Mouse (Mus musculus) heart, embryonic 15.5 days (tissue): Measurements from ENCODE around the gene Ermap. TPM values are rescaled to one million over a fixed set of nuclear protein-coding genes. Genes with fewer than 3 reads are reported as not detected.
A peak's percentile ranks its signal among the peaks of the same experiment; 100 is the strongest.

Experiments used
- ATAC-seq: fragments of 200-750 bp; cut with Nextera tagmentation; replicated peaks from 2 replicates; pipeline ENCODE4 v1.8.0; 2017; ENCODE audit warnings: low read depth, moderate TSS enrichment; ENCODE audit not compliant: insufficient number of reproducible peaks, insufficient read depth, low FRiP score
- H3K27ac ChIP-seq: fragments of 300-500 bp; sonication (generic); 2 replicates; pipeline ENCODE4 v1.5.1; 2015; ENCODE audit warnings: mild to moderate bottlenecking, inconsistent platforms
- H3K27me3 ChIP-seq: fragments of 300-500 bp; sonication (generic); 2 replicates; pipeline ENCODE4 v1.6.1; 2015; ENCODE audit warnings: inconsistent platforms
- H3K36me3 ChIP-seq: fragments of 300-500 bp; sonication (generic); 2 replicates; pipeline ENCODE4 v1.6.1; 2015; ENCODE audit warnings: mild to moderate bottlenecking, inconsistent platforms
- H3K4me1 ChIP-seq: fragments of 300-500 bp; sonication (generic); replicated peaks from 2 replicates; pipeline ENCODE4 v1.6.1; 2015; ENCODE audit warnings: inconsistent platforms
- H3K4me2 ChIP-seq: fragments of 300-500 bp; sonication (generic); 2 replicates; pipeline ENCODE4 v1.6.1; 2015; ENCODE audit warnings: inconsistent platforms, mild to moderate bottlenecking, moderate library complexity
- H3K4me3 ChIP-seq: fragments of 300-500 bp; sonication (generic); 2 replicates; pipeline ENCODE4 v1.5.1; 2015; ENCODE audit warnings: mild to moderate bottlenecking, inconsistent platforms
- H3K9ac ChIP-seq: fragments of 300-500 bp; sonication (generic); 2 replicates; pipeline ENCODE4 v1.6.1; 2015; ENCODE audit warnings: mild to moderate bottlenecking, inconsistent platforms
- H3K9me3 ChIP-seq: fragments of 300-500 bp; sonication (generic); replicated peaks from 2 replicates; pipeline ENCODE4 v1.6.1; 2016; ENCODE audit warnings: inconsistent platforms
- WGBS: fragments of 180-500 bp; shearing (Covaris S2); methylation state at CpG from one replicate; pipeline ENCODE4 v1.1.7; 2015; ENCODE audit warnings: mixed read lengths; 5-methylcytosine and 5-hydroxymethylcytosine counted together
- polyA plus RNA-seq: library from polyadenylated mRNA; unstranded; fragments of >200 nt; fragmentation: Nextera tagmentation; extraction: Ambion mirVana; gene quantifications from 2 replicates; pipeline ENCODE4 v1.2.1, GENCODE M21; 2015

Gene Ermap
- polyA plus RNA-seq, 1 experiment from 2014 or later: 0.69 TPM

DNA sequence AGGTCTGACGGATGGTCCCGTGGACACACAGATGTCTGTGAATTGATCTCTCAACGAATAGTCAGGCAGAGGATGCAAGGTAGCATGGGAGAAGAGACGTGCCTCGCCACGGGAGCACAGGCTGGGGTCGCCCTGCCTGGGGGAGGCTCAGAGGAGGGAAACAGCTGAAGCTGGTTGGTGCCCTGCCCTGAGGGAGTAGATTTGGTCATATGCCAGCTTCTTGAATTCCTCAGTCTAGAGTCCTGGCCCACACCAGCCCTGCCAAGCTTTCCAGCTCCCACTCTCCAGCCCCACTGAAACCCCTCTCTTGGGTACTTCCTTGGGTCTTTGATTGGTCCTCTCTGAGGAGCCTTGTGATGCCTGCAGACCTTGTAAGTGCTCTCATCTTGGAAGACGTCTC is 26.9 kb upstream of the Ermap start:
- 61% methylated on average over 8 of the region's 8 CpGs for WGBS
- H3K9me3 ChIP-seq: no peaks in the 10 kb centered on the region
- H3K27ac ChIP-seq: no peak overlapping the region
- no peaks in the 10 kb centered on the region for H3K27me3 ChIP-seq
- H3K9ac ChIP-seq: no peak overlapping the region
- H3K4me3 ChIP-seq: no peak overlapping the region
- H3K36me3 ChIP-seq: no peaks in the 10 kb centered on the region
- no peak overlapping the region for H3K4me2 ChIP-seq
- peaks cover 21% of the 10 kb centered on the region for H3K4me1 ChIP-seq
- peak; percentile 67 for ATAC-seq

DNA sequence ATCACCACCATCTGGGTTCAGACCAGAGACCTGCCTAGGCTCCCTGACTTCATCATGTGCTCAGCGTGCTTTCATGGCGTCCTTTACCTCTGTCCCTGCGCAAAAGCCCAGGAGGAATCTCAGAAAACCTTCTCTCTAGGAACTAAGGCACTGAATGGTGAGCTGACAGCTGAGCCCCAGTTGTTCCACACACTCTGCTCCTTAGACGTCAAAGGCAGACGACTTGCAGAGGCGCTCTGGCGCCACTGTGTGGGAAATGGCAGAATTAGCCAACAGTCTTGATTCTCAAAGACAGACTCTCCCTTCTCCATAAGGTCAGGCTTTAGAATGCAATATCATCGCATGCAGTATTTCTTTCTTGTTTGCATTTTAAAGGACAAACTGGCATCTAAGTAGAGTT is 14.9 kb upstream of the Ermap start:
- Histone ChIP-seq H3K4me3 (no peak overlapping the region), H3K27ac (no peak overlapping the region), H3K9ac (no peak overlapping the region), H3K27me3 (no peaks in the 10 kb centered on the region), H3K4me1 (peaks cover 4% of the 10 kb centered on the region; the same call in 1 of the 2 replicates), H3K4me2 (no peak overlapping the region), H3K9me3 (no peaks in the 10 kb centered on the region), H3K36me3 (peaks cover 6% of the 10 kb centered on the region; the same call in 1 of the 2 replicates)
- 16% methylated on average over 8 of the region's 8 CpGs for WGBS
- ATAC-seq: no peak

GRCm38 (mm10) chr4:119198105-119198504 is 8.3 kb upstream of the Ermap start:
- H3K4me3 ChIP-seq: no peak overlapping the region
- no peak overlapping the region for H3K27ac ChIP-seq
- H3K36me3 ChIP-seq: peaks cover 6% of the 10 kb centered on the region; the same call in 1 of the 2 replicates
- H3K27me3 ChIP-seq: no peaks in the 10 kb centered on the region
- WGBS: 86% methylated on average over 6 of the region's 6 CpGs
- no peaks in the 10 kb centered on the region for H3K9me3 ChIP-seq
- ATAC-seq: no peak
- H3K9ac ChIP-seq: no peak overlapping the region
- peaks cover 28% of the 10 kb centered on the region for H3K4me1 ChIP-seq
- no peak overlapping the region for H3K4me2 ChIP-seq

- H3K36me3 ChIP-seq: no peaks in the 10 kb centered on the region
- WGBS: 10% methylated on average over 18 of the region's 18 CpGs
- H3K9ac ChIP-seq: peak overlapping the region; percentile 80
- H3K4me1 ChIP-seq: peaks cover 28% of the 10 kb centered on the region
- H3K27ac ChIP-seq: peak overlapping the region; percentile 76
- peak overlapping the region; percentile 77 for H3K4me3 ChIP-seq
- no peaks in the 10 kb centered on the region for H3K27me3 ChIP-seq
- H3K4me2 ChIP-seq: peak overlapping the region; percentile 74
- no peaks in the 10 kb centered on the region for H3K9me3 ChIP-seq
- peak; percentile 9; the same call in 1 of the 2 replicates for ATAC-seq
These were observed 5.9 kb upstream of the Ermap start for GRCm38 (mm10) chr4:119195582-119196320.

DNA sequence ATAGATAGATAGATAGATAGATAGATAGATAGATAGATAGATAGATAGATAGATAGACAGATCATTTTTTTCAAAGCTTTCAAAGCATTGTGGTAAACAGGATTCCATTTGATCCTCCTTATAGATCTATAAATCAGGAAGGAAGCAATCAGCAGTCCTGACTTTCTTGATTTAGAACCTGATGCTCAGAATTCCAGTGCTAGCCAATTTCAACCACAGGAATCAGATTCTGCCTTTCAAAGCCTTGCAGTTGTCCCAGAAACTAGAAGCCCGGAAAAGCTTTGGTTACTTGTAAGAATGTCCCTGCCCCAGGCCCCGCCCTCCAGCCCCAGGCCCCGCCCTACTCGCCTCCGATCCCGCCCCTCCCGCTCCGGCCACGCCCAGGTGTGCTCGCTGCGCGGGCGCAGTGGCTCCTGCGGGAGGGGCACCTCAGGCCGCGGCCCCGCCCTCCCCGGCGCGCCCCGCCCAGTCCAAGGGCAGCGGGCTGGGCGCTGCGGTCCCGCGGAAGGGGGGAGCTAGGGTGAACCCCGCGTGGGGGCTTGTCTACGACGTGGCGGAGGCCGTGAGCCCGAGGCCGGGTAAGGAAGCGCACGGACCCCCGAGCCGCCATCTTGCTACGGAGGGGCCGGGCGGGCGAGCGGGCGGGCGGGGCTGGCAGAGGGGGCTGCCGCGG is 5.2 kb upstream of the Ermap start, which contains the start of gene Svbp:
Svbp (plus strand) TSS at position 398 of the 673 bp plus-strand sequence.
- ATAC-seq: peak; percentile 94
- Histone ChIP-seq H3K27ac (peak within 1 kb of the TSS; percentile 76), H3K4me2 (peak within 1 kb of the TSS; percentile 74), H3K4me1 (peaks cover 28% of the 10 kb centered on the region), H3K9ac (peak within 1 kb of the TSS; percentile 80), H3K27me3 (no peaks in the 10 kb centered on the region), H3K9me3 (no peaks in the 10 kb centered on the region), H3K4me3 (peak within 1 kb of the TSS; percentile 77), H3K36me3 (no peaks in the 10 kb centered on the region)
- WGBS: under 1% methylated on average over 32 of the region's 47 CpGs

DNA sequence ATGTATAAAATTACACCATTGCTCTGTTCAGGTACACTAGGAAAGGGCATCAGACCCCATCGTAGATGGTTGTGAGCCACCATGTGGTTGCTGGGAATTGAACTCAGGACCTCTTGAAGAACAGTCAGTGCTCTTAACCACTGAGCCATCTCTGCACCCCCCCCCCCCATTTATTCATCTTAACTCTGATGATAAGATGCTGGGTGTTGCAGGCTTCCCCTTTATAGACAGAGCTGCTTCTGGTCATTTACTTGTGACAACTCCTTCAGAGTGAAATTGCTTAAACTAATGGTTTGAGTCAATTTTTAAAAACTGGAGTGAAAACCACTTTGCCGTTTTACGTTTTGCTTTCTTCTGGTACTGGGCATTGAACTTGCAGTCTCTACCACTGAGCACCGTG is 2.9 kb upstream of the Ermap start:
- 84% methylated on average over 4 of the region's 4 CpGs for WGBS

GRCm38 (mm10) chr4:119191273-119191672 is 1.5 kb upstream of the Ermap start:
- Histone ChIP-seq H3K27me3 (no peaks in the 10 kb centered on the region), H3K9ac (no peak overlapping the region), H3K27ac (no peak overlapping the region), H3K4me1 (peaks cover 12% of the 10 kb centered on the region), H3K4me3 (no peak overlapping the region), H3K4me2 (no peak overlapping the region), H3K9me3 (no peaks in the 10 kb centered on the region), H3K36me3 (no peaks in the 10 kb centered on the region)
- WGBS: 68% methylated on average over 3 of the region's 3 CpGs
- ATAC-seq: no peak

More for the DNA sequence above, 2.9 kb upstream of the Ermap start:
- H3K9me3 ChIP-seq: no peaks in the 10 kb centered on the region
- H3K4me1 ChIP-seq: peaks cover 23% of the 10 kb centered on the region
- ATAC-seq: no peak
- no peak overlapping the region for H3K4me2 ChIP-seq
- no peak overlapping the region for H3K27ac ChIP-seq
- H3K4me3 ChIP-seq: no peak overlapping the region
- no peak overlapping the region for H3K9ac ChIP-seq
- H3K36me3 ChIP-seq: no peaks in the 10 kb centered on the region
- H3K27me3 ChIP-seq: no peaks in the 10 kb centered on the region

- Histone ChIP-seq H3K4me1 (peaks cover 5% of the 10 kb centered on the region), H3K4me3 (no peak overlapping the region), H3K9ac (no peak overlapping the region), H3K27ac (no peak overlapping the region), H3K27me3 (no peaks in the 10 kb centered on the region), H3K36me3 (no peaks in the 10 kb centered on the region), H3K9me3 (no peaks in the 10 kb centered on the region), H3K4me2 (no peak overlapping the region)
- no peak for ATAC-seq
- 73% methylated on average over 8 of the region's 8 CpGs for WGBS
These were observed 807 bp upstream of the Ermap start for GRCm38 (mm10) chr4:119190618-119191017.

- H3K9ac ChIP-seq: no peak overlapping the region
- H3K4me1 ChIP-seq: peaks cover 4% of the 10 kb centered on the region; the same call in 1 of the 2 replicates
- no peak for ATAC-seq
- H3K4me2 ChIP-seq: no peak overlapping the region
- no peaks in the 10 kb centered on the region for H3K27me3 ChIP-seq
- no peaks in the 10 kb centered on the region for H3K9me3 ChIP-seq
- no peaks in the 10 kb centered on the region for H3K36me3 ChIP-seq
- WGBS: 83% methylated on average over 6 of the region's 6 CpGs
- no peak overlapping the region for H3K4me3 ChIP-seq
- H3K27ac ChIP-seq: no peak overlapping the region
These were observed 419 bp downstream of the Ermap start for GRCm38 (mm10) chr4:119189392-119189791.

DNA sequence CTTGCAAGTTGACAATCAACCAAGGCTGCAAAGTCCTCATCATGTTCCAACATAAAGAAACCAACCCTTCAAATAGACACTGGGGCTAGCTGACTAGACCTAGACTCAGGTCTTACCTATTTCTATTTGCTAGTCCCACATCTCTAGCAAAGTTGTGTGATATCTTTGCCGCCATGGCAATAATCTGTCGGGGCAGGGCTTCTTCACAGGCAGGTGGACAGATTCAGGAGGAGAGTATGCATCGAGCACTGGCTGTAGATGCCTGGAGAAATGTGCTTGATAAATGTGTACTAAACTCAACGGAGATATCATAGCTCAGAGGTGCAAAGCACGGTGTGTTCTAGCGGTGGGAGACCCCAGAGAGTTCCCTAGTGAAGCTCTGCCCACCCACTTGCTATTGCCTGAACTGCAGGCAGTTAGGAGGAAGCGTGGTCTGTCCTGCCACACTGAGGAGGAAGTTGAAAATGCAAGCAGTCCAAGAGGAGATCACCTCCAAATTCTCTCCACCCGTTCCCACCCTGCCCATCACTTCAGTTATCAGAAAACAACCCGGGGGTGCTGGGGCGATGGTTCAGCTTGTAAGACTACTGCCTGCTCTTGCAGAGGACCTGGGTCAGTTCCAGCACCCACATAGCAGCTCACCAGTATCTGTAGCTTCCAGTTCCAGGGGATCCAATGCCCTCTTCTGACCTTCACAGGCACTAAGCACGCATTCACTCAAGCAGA is 1.6 kb downstream of the Ermap start:
- WGBS: 32% methylated on average over 11 of the region's 11 CpGs
- H3K4me3 ChIP-seq: no peak overlapping the region
- H3K27me3 ChIP-seq: no peaks in the 10 kb centered on the region
- 0 out of 2 replicates have a peak, but pooled peaks have one; percentile 39 for ATAC-seq
- no peak overlapping the region for H3K27ac ChIP-seq
- peaks cover 4% of the 10 kb centered on the region; the same call in 1 of the 2 replicates for H3K4me1 ChIP-seq
- H3K9me3 ChIP-seq: no peaks in the 10 kb centered on the region
- no peak overlapping the region; the same call in 1 of the 2 replicates for H3K4me2 ChIP-seq
- H3K36me3 ChIP-seq: no peaks in the 10 kb centered on the region
- H3K9ac ChIP-seq: no peak overlapping the region

- Histone ChIP-seq H3K9ac (no peak overlapping the region), H3K4me3 (no peak overlapping the region), H3K36me3 (no peaks in the 10 kb centered on the region), H3K27ac (no peak overlapping the region), H3K4me2 (no peak overlapping the region), H3K4me1 (peaks cover 8% of the 10 kb centered on the region), H3K9me3 (no peaks in the 10 kb centered on the region), H3K27me3 (no peaks in the 10 kb centered on the region)
- 78% methylated on average over 4 of the region's 4 CpGs for WGBS
- ATAC-seq: no peak
These were observed 4.0 kb downstream of the Ermap start for GRCm38 (mm10) chr4:119185771-119186170.
